Mouse (Mus musculus) cerebellum, adult 11 months (tissue): ENCODE data around the gene Trmt10c.
"Not testable (repeated sequence)": the region's sequence is repeated elsewhere in the genome, so short reads cannot be mapped to it uniquely, and the experiment has no call there.

Source experiments
- DNase-seq: peaks from one replicate; pipeline ENCODE4 v3.0.0; 2022

Trmt10c gene

DNA sequence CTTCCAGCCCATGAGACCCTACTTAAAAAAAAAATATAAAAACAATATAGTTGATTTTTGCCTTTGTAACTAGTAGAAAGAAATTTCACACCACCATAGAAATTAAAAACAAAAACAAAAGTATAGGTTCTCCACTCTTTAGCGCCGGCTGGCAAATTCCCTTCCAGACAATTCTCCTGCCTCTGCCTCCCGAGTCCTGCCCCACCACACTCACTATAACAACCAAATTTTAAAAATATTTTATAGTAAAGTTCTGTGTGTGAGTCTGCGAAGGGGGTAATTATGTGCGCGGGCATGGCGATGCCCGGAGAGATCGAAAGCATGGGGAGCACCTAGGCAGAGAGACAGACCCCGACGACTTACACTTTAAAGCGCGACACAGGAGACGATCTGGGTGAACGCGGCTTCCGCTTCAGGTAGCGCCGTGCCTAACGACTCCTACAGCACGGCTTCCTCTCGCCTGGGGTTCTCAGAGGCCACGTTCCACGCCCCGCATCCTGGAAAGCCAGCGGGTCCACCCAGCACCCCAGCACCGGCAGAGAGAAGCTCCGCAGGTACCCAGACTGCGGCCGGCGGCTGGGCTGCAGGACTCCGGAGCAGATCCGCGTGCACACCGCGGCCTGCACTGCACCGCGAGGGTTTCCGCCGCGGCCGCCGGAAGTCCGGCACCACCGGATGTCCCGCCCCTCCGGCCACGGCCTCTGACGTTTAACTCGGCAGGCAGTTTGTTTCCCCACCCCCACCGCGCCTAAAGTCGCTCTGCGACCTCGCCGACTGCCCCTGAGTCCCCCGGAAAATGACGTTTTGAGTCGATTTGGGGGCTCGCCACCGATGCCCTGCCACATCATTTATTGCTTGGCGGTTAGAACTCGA is at the start of gene Trmt10c:
Gene Trmt10c, minus strand, starts transcription at position 682 of the 873 bp plus-strand sequence.
- DNase-seq, result peak; percentile 91

- DNase-seq, result no peak
Measured at GRCm38 (mm10) chr16:56086336-56086735, 48.7 kb upstream of the Trmt10c start.

- DNase-seq, result no peak
Measured at GRCm38 (mm10) chr16:56081691-56082090, 44.1 kb upstream of the Trmt10c start.

DNA sequence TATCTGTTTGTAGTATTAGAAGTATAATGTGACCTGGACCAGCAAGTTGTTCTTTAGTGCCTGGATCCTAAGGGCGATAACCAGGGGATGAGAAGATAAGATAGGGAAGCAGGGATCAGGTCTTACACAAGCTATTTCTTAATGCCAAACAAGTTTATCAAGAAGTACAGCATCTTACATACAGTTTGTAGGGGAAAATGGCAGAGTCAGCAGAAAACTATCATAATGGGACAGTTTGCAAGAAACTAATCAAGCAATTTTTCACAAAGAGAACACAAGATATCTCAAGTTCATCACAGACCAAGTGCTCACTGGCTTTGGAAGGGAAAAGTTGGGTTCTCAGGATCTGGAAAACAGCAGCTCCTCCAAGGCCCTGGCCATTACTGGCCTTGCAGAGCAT is 41.8 kb upstream of the Trmt10c start:
- DNase-seq, result no peak

DNA sequence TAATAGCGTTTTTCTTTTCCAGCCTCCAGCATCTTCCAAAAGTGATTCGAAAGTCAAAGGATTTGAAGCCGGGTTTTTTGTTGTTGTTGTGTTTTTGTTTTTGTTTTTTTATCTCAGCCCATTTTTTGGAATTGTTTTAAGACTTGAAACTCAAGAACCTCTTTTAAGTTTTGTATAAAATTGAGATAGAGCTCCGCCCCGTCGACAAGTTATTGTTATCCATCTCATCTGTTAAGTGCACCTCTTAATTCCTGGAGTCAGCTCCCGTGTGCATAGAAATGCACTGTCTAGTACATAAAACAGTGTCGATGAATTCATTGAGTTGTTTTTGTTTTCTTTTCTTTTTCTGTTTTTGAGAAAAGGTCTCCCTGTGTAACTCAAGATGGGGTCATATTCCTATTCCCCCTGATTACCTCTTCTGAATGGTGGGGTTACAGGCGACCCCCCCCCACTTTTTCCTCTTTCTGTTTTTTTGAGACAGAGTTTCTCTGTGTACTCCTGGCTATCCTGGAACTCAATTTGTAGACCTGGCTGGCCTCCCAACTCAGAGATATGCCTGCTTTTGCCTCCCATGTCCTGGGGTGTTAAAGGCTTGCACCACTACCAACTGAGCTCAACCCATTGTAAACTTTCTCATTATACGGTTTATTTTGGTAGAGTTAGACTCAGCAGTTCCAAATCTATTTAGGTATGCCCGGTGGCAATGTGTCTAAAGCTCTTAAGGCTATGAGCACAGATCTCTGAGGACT is 38.7 kb upstream of the Trmt10c start:
- peak; percentile 20 for DNase-seq

- peak; percentile 80 for DNase-seq
Measured at GRCm38 (mm10) chr16:56075222-56076111, 37.8 kb upstream of the Trmt10c start.

GRCm38 (mm10) chr16:56074565-56074964 is 36.9 kb upstream of the Trmt10c start:
- DNase-seq, result peak; percentile 16

GRCm38 (mm10) chr16:56074122-56074521 is 36.5 kb upstream of the Trmt10c start:
- no peak for DNase-seq

- not testable (repeated sequence) for DNase-seq
Measured at GRCm38 (mm10) chr16:56073150-56073549, 35.5 kb upstream of the Trmt10c start.

DNA sequence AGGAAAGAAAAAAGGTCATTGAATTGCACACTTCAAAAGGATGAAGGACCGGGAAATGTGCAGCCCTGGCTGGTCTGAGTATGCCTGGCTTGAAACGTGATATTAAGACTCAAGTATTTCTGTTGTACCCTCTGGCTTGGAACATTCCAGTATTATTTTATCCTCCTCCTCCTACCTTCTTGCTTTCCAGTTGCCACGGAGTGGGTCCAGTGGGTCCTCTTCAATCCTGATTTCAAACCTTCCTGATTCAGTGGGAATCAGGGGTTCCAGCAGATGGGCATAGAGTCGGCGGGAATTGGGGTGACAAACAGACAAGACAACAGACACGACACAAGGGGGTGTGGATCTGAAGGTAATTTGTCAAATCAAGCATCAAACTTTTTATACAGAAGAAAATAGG is 34.9 kb upstream of the Trmt10c start:
- no peak for DNase-seq

- DNase-seq, result no peak
Measured at GRCm38 (mm10) chr16:56071317-56072232, 34.0 kb upstream of the Trmt10c start.

GRCm38 (mm10) chr16:56068523-56069070 is 31.0 kb upstream of the Trmt10c start:
- no peak for DNase-seq

- DNase-seq, result no peak
Measured at GRCm38 (mm10) chr16:56066113-56066512, 28.5 kb upstream of the Trmt10c start.

- DNase-seq, result peak; percentile 42
Measured at GRCm38 (mm10) chr16:56064334-56064990, 26.8 kb upstream of the Trmt10c start.

- no peak for DNase-seq
Measured at GRCm38 (mm10) chr16:56062981-56063380, 25.4 kb upstream of the Trmt10c start.

DNA sequence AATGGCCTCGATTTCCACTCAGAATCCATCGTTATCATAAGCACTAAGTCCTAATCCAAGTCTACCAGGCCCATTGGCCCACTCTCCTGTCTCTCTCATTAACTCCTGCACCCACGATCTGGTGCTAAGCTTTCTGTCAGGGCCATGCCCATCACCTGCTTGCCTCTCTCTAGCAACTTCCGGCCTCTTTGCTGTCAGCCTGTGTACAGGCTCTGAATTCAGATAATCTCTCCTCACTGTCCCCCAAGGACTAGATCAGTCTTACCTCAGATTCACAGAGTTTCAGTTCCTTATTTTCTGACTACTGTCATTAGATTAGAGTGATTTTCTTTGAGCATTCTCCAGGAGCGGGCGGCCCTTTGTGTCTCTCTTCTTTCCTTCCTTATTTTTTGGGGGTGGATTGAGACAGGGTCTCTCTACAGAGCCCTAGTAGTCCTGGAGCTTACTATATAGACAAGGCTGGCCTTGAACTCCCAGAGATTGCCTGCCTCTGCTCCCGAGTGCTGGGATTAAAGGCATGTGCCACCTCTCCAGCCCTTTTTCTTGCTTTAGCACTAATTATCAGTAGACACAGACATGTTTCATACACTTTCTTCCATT is 24.5 kb upstream of the Trmt10c start:
- no peak for DNase-seq

- no peak for DNase-seq
Measured at GRCm38 (mm10) chr16:56058151-56058550, 20.5 kb upstream of the Trmt10c start.

DNA sequence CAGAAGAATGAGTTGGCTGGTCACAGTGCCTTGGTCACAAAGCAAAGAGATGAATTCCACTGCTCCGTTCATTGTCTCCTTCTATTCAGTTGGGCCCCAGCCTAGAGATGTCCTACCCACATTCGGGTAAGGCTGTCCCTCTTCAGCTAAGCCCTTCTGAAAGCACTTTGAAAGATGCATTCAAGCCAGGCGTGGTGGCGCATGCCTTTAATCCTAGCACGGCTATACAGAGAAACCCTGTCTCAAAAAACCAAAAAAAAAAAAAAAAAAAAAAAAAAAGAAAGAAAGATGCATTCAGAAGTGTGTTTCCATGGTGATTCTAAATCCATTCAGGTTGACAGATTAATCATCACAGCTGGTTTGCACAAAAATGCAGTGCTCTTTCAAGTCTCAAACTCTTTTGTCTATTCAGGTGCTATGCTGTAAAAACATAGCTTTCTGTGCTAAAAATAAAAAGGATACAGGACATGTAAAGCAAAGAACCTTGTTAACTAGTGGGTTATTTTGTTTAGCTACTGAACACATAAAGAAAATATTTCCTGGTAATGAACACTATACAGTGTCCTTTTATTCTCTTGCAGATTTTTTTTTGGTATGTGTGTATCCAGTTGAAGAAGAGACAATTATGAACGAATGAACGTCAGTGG is 19.4 kb upstream of the Trmt10c start:
- no peak for DNase-seq

- no peak for DNase-seq
Measured at GRCm38 (mm10) chr16:56055911-56056310, 18.3 kb upstream of the Trmt10c start.

- not testable (repeated sequence) for DNase-seq
Measured at GRCm38 (mm10) chr16:56048038-56048437, 10.4 kb upstream of the Trmt10c start, which contains the start of gene Senp7. TSS of gene Senp7 (plus strand) at chr16:56048338.
